ENCODE assay signal across 29 mouse cellular contexts in genomic region chr15:78442231-78442630, GRCm38 (mm10). TPM values are rescaled to one million over a fixed set of nuclear protein-coding genes. Genes with fewer than 3 reads are reported as not detected.
"Had no signal": no experiment of that assay in that cellular context is flagged by ENCODE, and none has a peak within 500 bp of the region (broad histone marks: within the 10 kb centered on the region; RNA-seq: fewer than 3 reads in every experiment).

No protein-coding gene starts in this region.

- H3K27me3 ChIP-seq: lung, embryonic 15.5 days; midbrain, embryonic 15.5 days; neural tube, embryonic 13.5 days had no signal

- H3K4me2 ChIP-seq: limb, embryonic 13.5 days; liver, embryonic 12.5 days; liver, embryonic 15.5 days; lung, embryonic 15.5 days; midbrain, embryonic 12.5 days; midbrain, embryonic 15.5 days; neural tube, embryonic 13.5 days had no signal

- ATAC-seq: liver, embryonic 12.5 days; midbrain, embryonic 15.5 days had no signal

- H3K9me3 ChIP-seq: limb, embryonic 10.5 days; limb, embryonic 13.5 days; liver, embryonic 12.5 days; liver, embryonic 15.5 days; lung, embryonic 15.5 days; midbrain, embryonic 12.5 days; midbrain, embryonic 15.5 days; neural tube, embryonic 13.5 days had no signal

- DNase-seq: kidney, postnatal 25 days; layer of hippocampus, adult 9-11 months; liver; lung, adult 18-20 months; lung, postnatal 10 days; lung, postnatal 36 days; retina, postnatal 1 day; thymus, adult 18-20 months; thymus, postnatal 36 days had no signal

- H3K4me3 ChIP-seq: layer of hippocampus, adult 2 months; limb, embryonic 10.5 days; limb, embryonic 13.5 days; liver, embryonic 12.5 days; liver, embryonic 15.5 days; lung, embryonic 15.5 days; midbrain, embryonic 12.5 days; midbrain, embryonic 15.5 days; neural tube, embryonic 13.5 days had no signal

- H3K36me3 ChIP-seq: limb, embryonic 10.5 days; limb, embryonic 13.5 days; liver, embryonic 12.5 days; liver, embryonic 15.5 days; lung, embryonic 15.5 days; midbrain, embryonic 12.5 days; midbrain, embryonic 15.5 days had no signal

RNA-seq across cellular contexts. Expression of gene Kctd17, which starts 13.9 kb away (rescaled TPM):
- total RNA-seq: neutrophil, adult 5-6 weeks had no signal

RNA-seq across cellular contexts. Expression of gene Tmprss6, which starts 26.2 kb away (rescaled TPM):
- total RNA-seq: neutrophil, adult 5-6 weeks had no signal

RNA-seq across cellular contexts. Expression of gene Tex33, which starts 46.5 kb away (rescaled TPM):
- total RNA-seq: layer of hippocampus, adult 2 months; layer of hippocampus, postnatal 25 days; left cerebral cortex, adult 18-20 months; left cerebral cortex, postnatal 25 days; neutrophil, adult 5-6 weeks had no signal
- polyA plus RNA-seq: kidney, embryonic 14.5 days; kidney, postnatal 0 days; large intestine, adult 2 months; limb, embryonic 10.5 days; limb, embryonic 13.5 days; liver, embryonic 12.5 days; liver, embryonic 15.5 days; lung, embryonic 15.5 days; midbrain, embryonic 12.5 days; midbrain, embryonic 15.5 days; neural tube, embryonic 13.5 days; small intestine, adult 2 months; spleen, adult 2 months; stomach, embryonic 16.5 days; urinary bladder, adult 2 months had no signal
